Mouse (Mus musculus) adrenal gland, postnatal 10 days (tissue): ENCODE data around the gene Bola2. TPM values are rescaled to one million over a fixed set of nuclear protein-coding genes. Genes with fewer than 3 reads are reported as not detected.

Experiments used
- DNase-seq: peaks from one replicate; pipeline ENCODE4 v3.0.0; 2021; ENCODE audit warnings: mixed read lengths
- total RNA-seq, 2 experiments: library from RNA; stranded (reverse); gene quantifications; 2 replicates each; pipeline ENCODE4 v1.2.3; 2021

Bola2 gene
- total RNA-seq, 2 experiments from 2014 or later = 67.6 to 81.0 TPM

DNA sequence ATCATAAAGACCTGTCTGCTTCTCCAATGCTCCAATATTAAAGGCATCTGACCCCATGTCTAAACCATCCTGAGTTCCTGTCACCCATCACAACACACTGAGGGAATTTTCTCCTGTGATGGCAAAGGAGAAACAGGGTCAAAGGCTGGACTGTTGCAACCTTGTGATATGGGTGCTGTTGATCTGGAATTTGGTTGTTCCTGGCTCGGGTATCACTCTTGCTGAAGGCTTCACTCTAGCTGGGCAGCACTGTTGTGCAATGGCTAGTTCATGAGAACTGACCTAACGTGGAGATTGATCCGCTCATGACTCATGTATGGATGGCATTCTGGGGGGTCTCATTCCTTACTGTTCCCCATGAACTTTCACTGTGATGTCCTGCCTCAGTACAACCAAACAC, 6.2 kb upstream of the Bola2 start:
- DNase-seq = peak; percentile 18

- DNase-seq = no peak
Measured at GRCm38 (mm10) chr7:126690737-126691136, 4.5 kb upstream of the Bola2 start.

GRCm38 (mm10) chr7:126691676-126692075, 3.5 kb upstream of the Bola2 start:
- DNase-seq = no peak

DNA sequence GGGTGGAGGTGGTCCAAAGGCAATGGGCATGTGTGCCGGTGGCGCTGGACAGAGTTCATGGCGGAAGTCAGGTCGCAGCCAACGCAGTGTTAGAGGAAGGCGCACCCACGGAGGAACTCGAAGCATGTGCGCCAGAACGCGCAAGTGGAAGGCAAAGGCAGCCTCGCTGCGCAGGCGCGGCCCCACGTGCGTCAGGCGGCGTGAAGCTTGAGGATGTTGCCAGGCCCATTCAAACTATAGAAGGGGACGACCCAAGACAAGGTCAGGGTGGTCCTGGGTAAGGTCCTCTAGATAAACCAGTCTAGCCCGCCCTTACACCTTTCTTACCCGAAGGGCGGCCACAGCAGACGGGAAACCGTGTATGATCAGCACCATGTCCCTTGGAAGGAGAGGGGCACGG, 2.8 kb upstream of the Bola2 start:
- no peak for DNase-seq

DNA sequence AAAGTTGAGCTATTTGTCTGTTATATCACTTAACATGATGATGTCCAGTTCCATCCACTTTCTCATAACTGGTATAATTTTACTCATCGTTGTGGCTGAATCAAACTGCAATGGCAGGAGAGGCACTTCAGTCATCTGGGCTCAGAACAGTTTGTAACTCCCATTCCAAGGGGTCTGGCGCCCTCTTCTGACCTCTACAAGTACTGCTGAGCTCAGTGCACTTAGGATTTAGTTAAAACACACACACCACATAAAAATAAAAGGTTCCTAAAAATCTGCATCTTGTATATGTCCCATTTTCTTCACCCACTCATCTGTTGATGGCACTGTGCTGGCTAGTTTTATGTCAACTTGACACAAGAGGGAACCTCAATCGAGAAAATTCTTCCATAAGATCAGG, 1.9 kb upstream of the Bola2 start:
- DNase-seq = peak; percentile 92

DNA sequence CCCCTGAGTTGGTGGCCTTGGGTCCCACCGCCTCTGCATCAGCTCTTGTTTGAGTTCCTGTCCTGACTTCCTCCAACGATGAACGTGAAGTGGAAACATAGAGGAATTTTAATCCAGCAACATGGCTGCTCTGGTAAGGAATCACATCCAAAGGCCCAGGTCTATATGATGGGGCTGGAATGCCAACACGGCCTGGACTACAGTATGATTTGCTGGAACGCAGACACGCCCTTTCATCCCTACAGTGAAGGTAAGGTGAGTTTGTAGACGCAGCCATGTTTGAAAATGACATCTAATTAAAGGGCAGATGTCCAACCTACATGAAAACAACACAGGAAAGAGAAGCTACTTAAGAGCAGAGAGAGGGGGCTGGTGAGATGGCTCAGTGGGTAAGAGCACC, 1.4 kb upstream of the Bola2 start:
- DNase-seq = no peak

DNA sequence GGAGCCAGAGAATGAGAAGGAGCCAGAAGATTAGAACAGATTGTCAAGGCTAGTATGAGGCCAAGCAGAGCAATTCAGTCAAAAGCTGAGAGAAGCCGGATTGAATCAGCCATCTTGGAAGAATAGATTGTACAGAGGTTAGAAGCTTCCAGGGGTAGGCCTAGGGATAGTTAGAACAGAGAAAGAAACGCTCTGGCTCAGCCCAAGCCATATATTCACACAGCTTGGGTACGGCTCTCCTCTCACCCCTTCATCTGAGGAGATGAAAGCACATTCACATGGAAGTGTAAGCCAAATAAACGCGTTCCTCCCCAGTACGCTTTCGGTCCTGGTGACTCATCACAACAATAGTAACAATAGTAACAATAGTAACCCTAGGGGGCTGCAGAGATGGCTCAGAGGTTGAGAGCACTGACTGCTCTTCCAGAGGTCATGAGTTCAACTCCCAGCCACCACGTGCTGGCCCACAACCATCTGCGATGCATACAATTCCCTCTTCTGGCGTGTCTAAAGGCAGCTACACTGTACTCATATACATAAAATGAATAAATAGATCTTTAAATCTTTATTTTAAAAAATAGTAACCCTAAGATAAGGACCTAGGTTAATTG, 655 bp upstream of the Bola2 start:
- DNase-seq = no peak

DNA sequence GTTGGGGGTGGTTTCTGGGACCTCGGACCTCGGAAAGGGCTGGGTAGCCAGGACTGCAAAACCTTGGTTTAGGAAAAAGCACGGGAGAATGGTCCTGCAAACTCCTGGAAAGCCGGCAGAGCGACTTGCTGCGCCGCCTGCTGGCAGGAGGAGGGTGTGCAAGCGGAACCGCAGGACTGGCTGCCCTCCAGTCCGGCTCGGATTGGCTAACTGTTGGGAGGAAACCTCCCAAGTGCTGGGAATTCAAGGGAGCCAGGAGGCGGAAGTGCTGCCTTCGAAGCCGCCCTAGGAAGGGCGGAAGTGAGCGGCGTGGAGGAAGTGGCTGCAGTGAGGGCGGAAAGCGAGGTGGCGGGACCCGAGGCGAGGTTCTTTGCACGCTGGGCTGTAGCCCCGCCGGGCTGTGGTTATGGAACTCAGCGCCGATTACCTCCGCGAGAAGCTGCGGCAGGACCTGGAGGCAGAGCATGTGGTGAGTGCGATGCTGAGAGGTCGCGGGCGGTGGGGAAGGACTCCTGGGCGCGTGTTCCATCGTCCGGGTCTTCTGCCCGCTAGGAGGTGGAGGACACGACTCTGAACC, 518 bp downstream of the Bola2 start, which contains the start of gene Slx1b:
TSS of gene Slx1b (minus strand) at position 154 of the 577 bp plus-strand sequence.
- DNase-seq = peak; percentile 96

- DNase-seq = no peak
Measured at GRCm38 (mm10) chr7:126696303-126696702, 1.1 kb downstream of the Bola2 start.

GRCm38 (mm10) chr7:126696886-126697285, 1.7 kb downstream of the Bola2 start:
- no peak for DNase-seq

DNA sequence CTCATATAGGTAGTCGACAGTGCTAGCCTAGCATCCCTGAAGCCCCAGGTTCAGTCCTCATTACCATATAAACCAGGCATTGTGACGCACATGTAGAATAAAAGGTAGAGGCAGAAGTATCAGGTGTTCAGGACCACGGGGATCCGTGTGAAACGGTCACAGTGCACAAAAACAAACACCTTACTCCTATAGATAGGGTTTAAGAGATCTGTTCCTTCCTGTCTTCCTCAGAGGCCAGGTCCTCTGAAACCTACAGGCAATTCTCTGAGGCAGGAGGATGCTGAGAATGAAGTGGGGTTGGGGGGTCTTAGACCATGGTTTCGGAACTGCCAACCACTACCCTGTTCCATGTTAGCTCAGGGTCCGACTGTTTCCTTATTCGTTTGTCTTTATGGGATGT, 2.6 kb downstream of the Bola2 start:
- no peak for DNase-seq

GRCm38 (mm10) chr7:126700063-126701015, 5.1 kb downstream of the Bola2 start:
- no peak for DNase-seq

- peak; percentile 92 for DNase-seq
Measured at GRCm38 (mm10) chr7:126701070-126701469, 5.9 kb downstream of the Bola2 start.

GRCm38 (mm10) chr7:126701559-126702357, 6.6 kb downstream of the Bola2 start:
- DNase-seq = no peak

DNA sequence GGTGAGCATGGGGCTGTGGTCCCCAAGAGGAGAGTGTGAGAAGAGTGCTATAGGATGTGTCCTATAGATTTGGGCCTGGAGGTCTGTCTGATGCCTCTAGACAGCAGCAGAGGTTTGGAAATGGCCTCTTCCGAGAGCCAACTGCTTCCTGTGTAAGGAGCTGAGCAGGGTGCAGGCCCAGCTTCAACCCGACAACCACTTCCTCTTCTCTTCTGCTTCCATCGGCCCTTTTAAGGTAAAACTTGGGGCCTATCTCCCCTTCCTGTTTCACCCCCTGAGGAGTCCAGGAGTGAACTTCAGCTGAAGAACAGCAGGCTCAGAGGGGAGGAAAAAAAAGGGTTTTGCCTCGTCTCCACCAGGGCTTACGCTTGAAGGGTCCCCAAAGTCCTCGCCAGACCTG, 7.2 kb downstream of the Bola2 start:
- no peak for DNase-seq

GRCm38 (mm10) chr7:126702861-126703756, 7.9 kb downstream of the Bola2 start:
- peak; percentile 7 for DNase-seq

DNA sequence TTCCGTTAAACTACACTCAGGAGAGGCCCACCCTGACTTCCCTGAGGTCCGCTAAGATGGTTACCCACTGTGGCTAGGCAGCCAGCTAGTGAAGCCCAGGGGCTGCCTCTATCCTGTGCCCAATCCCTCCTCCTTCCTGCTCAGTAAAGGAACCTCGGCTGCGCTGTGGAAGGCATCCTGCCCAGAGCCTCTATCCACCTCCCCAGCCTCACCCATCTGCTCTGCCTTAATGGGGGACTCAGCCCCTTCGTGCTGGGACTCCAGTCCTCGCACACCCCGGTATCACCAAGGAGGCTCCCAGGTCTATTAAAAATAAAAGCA, 8.5 kb downstream of the Bola2 start:
- no peak for DNase-seq

DNA sequence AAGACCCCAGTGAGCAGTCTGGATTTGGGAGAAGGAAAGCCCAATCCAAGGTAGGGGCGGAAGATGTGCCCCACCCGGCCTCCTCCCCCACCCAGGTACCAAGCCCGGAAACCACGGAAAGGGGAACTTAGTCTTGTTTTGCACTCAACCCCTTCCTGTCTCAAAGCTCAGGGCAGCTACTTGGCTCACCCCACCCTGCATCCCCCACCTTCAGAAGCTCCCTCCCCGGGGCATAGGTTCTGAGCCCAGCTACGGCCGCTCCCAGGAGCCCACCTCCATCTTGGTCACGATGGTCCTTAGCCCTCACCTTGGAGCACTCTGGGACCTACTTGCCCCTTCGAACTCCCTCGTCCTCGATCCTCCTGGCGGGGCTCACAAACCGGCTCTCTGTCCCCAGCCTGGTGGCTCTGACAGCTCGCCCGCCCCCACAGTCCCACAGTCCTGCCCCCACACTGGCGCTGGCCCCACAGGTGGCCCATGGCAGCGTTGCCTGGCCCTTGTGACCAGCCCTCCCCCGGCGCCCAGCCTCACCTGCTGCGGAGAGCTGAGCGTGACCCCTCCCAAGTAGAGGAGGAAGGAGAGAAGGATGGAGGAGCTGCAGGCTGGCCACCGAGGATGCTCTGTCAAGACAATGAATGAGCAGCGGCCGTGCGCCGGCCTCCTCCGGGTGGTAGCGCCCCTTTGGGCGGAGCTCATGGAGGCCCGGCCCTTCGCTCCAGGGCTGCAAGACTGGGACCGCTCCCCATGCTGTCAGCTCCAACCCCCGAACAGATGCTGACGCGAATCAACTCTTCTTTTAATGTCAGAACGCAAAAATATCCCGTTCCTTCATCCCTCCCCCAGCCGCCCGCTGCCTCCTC, 9.2 kb downstream of the Bola2 start:
- DNase-seq = peak; percentile 84

GRCm38 (mm10) chr7:126707442-126708174, 12.4 kb downstream of the Bola2 start, which contains the start of gene Coro1a:
Coro1a (minus strand) TSS chr7:126707787.
- no peak for DNase-seq
